Mouse (Mus musculus) spleen, adult 2 months (tissue): Measurements from ENCODE around the gene Smim11.

Source experiments
- CTCF ChIP-seq: fragments of 200-500 bp; IDR thresholded peaks from 2 replicates; pipeline ENCODE4 v1.5.1; 2011; ENCODE audit warnings: mild to moderate bottlenecking, inconsistent platforms; ENCODE audit not compliant: insufficient read depth, insufficient read length, insufficient replicate concordance; ENCODE audit errors: extremely low read depth
- POLR2A ChIP-seq: fragments of 200-500 bp; IDR thresholded peaks from 2 replicates; pipeline ENCODE4 v1.6.1; 2011; ENCODE audit warnings: low read depth, low read length, inconsistent platforms

DNA sequence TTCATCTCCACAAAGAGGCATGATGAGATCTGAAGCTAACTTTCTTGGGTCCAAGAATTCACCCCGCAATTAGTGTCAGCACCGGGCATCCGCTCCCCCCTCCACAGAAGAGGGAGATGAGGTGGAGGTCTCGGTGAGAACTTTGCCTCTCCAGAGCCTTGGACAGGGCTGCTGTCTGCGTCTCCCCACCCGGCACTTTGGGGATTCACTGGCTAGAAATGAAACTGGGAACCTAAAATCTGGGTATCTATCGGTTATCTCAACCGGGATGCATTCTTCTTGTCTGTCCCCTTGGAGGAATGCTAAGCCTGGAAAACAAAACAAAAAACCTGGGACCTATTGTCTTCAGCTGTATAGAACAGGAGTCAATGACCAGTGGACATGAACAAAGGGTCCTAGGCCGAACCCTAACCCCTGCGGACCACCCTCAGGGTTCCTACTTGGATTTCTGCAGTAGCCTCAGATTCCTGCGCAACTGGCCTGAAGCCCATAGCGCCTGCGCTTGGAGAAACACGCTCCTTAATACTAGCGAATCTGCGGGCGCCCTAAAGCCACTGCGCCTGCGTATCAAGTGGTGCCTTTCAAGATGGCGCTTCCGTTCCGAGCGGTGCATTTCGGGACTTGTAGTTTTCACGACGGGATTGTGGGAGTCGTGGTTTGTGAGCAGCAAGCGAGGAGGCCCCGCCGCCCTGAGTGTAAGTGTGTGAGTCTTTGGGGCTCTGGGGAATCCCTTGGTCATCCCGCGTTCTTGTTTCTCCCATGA, at the start of gene Smim11:
- TF ChIP-seq CTCF (no peak), POLR2A (peak; percentile 25; the same call in 1 of the 2 replicates)
